Mouse (Mus musculus): ENCODE data around the gene Olfr1188.
"Not testable (repeated sequence)": the region's sequence is repeated elsewhere in the genome, so short reads cannot be mapped to it uniquely, and the experiment has no call there.

The Olfr1188 gene

GRCm38 (mm10) chr2:88556635-88557034 is at the start of gene Olfr1188:
TSS of gene Olfr1188 (plus strand) at chr2:88556935.
- DNase-seq = no peak

- no peak for DNase-seq
Observed at GRCm38 (mm10) chr2:88518251-88518650, 38.5 kb upstream of the Olfr1188 start, which contains the start of gene Olfr1186. TSS of gene Olfr1186 (plus strand) at chr2:88518551.

- no peak for DNase-seq
Observed at GRCm38 (mm10) chr2:88525720-88526119, 31.0 kb upstream of the Olfr1188 start.

GRCm38 (mm10) chr2:88572696-88573095 is 16.0 kb downstream of the Olfr1188 start:
- not testable (repeated sequence) for DNase-seq

GRCm38 (mm10) chr2:88586154-88586553 is 29.4 kb downstream of the Olfr1188 start, which contains the start of gene Olfr1189:
TSS of gene Olfr1189 (plus strand) at chr2:88586454.
- no peak for DNase-seq
